Mouse (Mus musculus) T-helper 2 cell (primary cell): Measurements from ENCODE around the gene Nova2.

ENCODE experiments used
- in situ Hi-C: fragments of 300-600 bp; cut with MboI, MseI; formaldehyde crosslinking; loops from one replicate; pipeline ENCODE4 v1.15.1; 2025; ENCODE audit warnings: high pct_unique_total_duplicates

Nova2 gene

GRCm38 (mm10) chr7:18925162-18925938 lies at the start of gene Nova2:
Nova2 (plus strand) TSS chr7:18925888.
- in situ Hi-C loops = no loop called here

GRCm38 (mm10) chr7:18878691-18879090 lies 47.0 kb upstream of the Nova2 start:
- in situ Hi-C loops = no loop called here

GRCm38 (mm10) chr7:18883991-18884744 lies 41.5 kb upstream of the Nova2 start:
- in situ Hi-C loops = no loop called here

GRCm38 (mm10) chr7:18884745-18885422 lies 40.8 kb upstream of the Nova2 start:
- in situ Hi-C loops = no loop called here

GRCm38 (mm10) chr7:18886963-18887362 lies 38.7 kb upstream of the Nova2 start:
- in situ Hi-C loops = no loop called here

GRCm38 (mm10) chr7:18890848-18891247 lies 34.8 kb upstream of the Nova2 start:
- in situ Hi-C loops = no loop called here

- in situ Hi-C loops = no loop called here
These were observed 33.7 kb upstream of the Nova2 start for GRCm38 (mm10) chr7:18891872-18892599.

GRCm38 (mm10) chr7:18893009-18893408 lies 32.7 kb upstream of the Nova2 start:
- in situ Hi-C loops = no loop called here

- in situ Hi-C loops = no loop called here
These were observed 31.8 kb upstream of the Nova2 start for GRCm38 (mm10) chr7:18893651-18894430.

- in situ Hi-C loops = no loop called here
These were observed 29.2 kb upstream of the Nova2 start for GRCm38 (mm10) chr7:18896536-18896935.

- in situ Hi-C loops = no loop called here
These were observed 25.2 kb upstream of the Nova2 start for GRCm38 (mm10) chr7:18900513-18900912.

- in situ Hi-C loops = no loop called here
These were observed 23.2 kb upstream of the Nova2 start for GRCm38 (mm10) chr7:18902486-18902885.

GRCm38 (mm10) chr7:18904971-18905370 lies 20.7 kb upstream of the Nova2 start:
- in situ Hi-C loops = loop anchor here (5.0 kb wide), 1 partner anchor 57 kb away; no protein-coding TSS in a partner anchor

GRCm38 (mm10) chr7:18909797-18910196 lies 15.9 kb upstream of the Nova2 start:
- in situ Hi-C loops = loop anchor here (5.0 kb wide), 1 partner anchor 53 kb away; no protein-coding TSS in a partner anchor

- in situ Hi-C loops = no loop called here
These were observed 15.4 kb upstream of the Nova2 start, which contains the start of gene Ccdc61 for GRCm38 (mm10) chr7:18910241-18910831. Ccdc61 (minus strand) TSS chr7:18910415.

- in situ Hi-C loops = no loop called here
These were observed 9.4 kb upstream of the Nova2 start for GRCm38 (mm10) chr7:18916254-18916653.

- in situ Hi-C loops = no loop called here
These were observed 7.8 kb upstream of the Nova2 start for GRCm38 (mm10) chr7:18917931-18918330.

GRCm38 (mm10) chr7:18921069-18921468 lies 4.6 kb upstream of the Nova2 start:
- in situ Hi-C loops = no loop called here

GRCm38 (mm10) chr7:18922807-18923206 lies 2.9 kb upstream of the Nova2 start:
- in situ Hi-C loops = no loop called here

- in situ Hi-C loops = no loop called here
These were observed 2.4 kb upstream of the Nova2 start for GRCm38 (mm10) chr7:18923267-18923666.
